Mouse (Mus musculus): ENCODE results near the gene Pde11a. TPM values are rescaled to one million over a fixed set of nuclear protein-coding genes. Genes with fewer than 3 reads are reported as not detected.

Pde11a gene
- polyA plus RNA-seq, 1 experiment from 2014 or later, result 0.23 TPM

GRCm38 (mm10) chr2:76050092-76050491, 288.5 kb downstream of the Pde11a start:
- Histone ChIP-seq H3K9me3 (ENCODE audit: control insufficient read depth, low read length) (no peaks in the 10 kb centered on the region), H3K27me3 (replicated peaks; ENCODE audit: control insufficient read depth, insufficient read depth, low read length) (no peaks in the 10 kb centered on the region), H3K4me2 (ENCODE audit: low read depth, low read length) (no peak overlapping the region), H3K36me3 (ENCODE audit: control insufficient read depth, insufficient read depth, low read length) (no peaks in the 10 kb centered on the region), H3K27ac (ENCODE audit: low read length) (no peak overlapping the region), H3K4me3 (ENCODE audit: low read length) (no peak overlapping the region), H3K4me1 (ENCODE audit: control insufficient read depth, insufficient read depth, low read length) (0 out of 2 replicates have a peak, but pooled peaks cover 7% of the 10 kb centered on the region), H3K9ac (ENCODE audit: low read depth, low read length) (no peak overlapping the region)
- 71% methylated on average over 10 of the region's 10 CpGs for WGBS
- peak; percentile 85 for ATAC-seq

GRCm38 (mm10) chr2:76049529-76049928, 289.0 kb downstream of the Pde11a start:
- Histone ChIP-seq H3K9ac (ENCODE audit: low read depth, low read length) (no peak overlapping the region), H3K4me1 (ENCODE audit: control insufficient read depth, insufficient read depth, low read length) (0 out of 2 replicates have a peak, but pooled peaks cover 7% of the 10 kb centered on the region), H3K4me3 (ENCODE audit: low read length) (no peak overlapping the region), H3K36me3 (ENCODE audit: control insufficient read depth, insufficient read depth, low read length) (no peaks in the 10 kb centered on the region), H3K27ac (ENCODE audit: low read length) (no peak overlapping the region), H3K27me3 (replicated peaks; ENCODE audit: control insufficient read depth, insufficient read depth, low read length) (no peaks in the 10 kb centered on the region), H3K4me2 (ENCODE audit: low read depth, low read length) (no peak overlapping the region), H3K9me3 (ENCODE audit: control insufficient read depth, low read length) (no peaks in the 10 kb centered on the region)
- 72% methylated on average over 8 of the region's 8 CpGs for WGBS
- ATAC-seq, result no peak

- Histone ChIP-seq H3K4me1 (ENCODE audit: control insufficient read depth, insufficient read depth, low read length) (0 out of 2 replicates have a peak, but pooled peaks cover 7% of the 10 kb centered on the region), H3K4me3 (ENCODE audit: low read length) (no peak overlapping the region), H3K9ac (ENCODE audit: low read depth, low read length) (no peak overlapping the region), H3K9me3 (ENCODE audit: control insufficient read depth, low read length) (no peaks in the 10 kb centered on the region), H3K27me3 (replicated peaks; ENCODE audit: control insufficient read depth, insufficient read depth, low read length) (no peaks in the 10 kb centered on the region), H3K36me3 (ENCODE audit: control insufficient read depth, insufficient read depth, low read length) (no peaks in the 10 kb centered on the region), H3K27ac (ENCODE audit: low read length) (no peak overlapping the region), H3K4me2 (ENCODE audit: low read depth, low read length) (no peak overlapping the region)
- 89% methylated on average over 12 of the region's 12 CpGs for WGBS
- ATAC-seq, result no peak
These were observed 290.8 kb downstream of the Pde11a start for GRCm38 (mm10) chr2:76047740-76048139.

GRCm38 (mm10) chr2:76042210-76042609, 296.4 kb downstream of the Pde11a start:
- ATAC-seq, result no peak
- Histone ChIP-seq H3K36me3 (ENCODE audit: control insufficient read depth, insufficient read depth, low read length) (no peaks in the 10 kb centered on the region), H3K4me1 (ENCODE audit: control insufficient read depth, insufficient read depth, low read length) (no peaks in the 10 kb centered on the region), H3K4me3 (ENCODE audit: low read length) (no peak overlapping the region), H3K27me3 (replicated peaks; ENCODE audit: control insufficient read depth, insufficient read depth, low read length) (no peaks in the 10 kb centered on the region), H3K4me2 (ENCODE audit: low read depth, low read length) (no peak overlapping the region), H3K27ac (ENCODE audit: low read length) (no peak overlapping the region), H3K9ac (ENCODE audit: low read depth, low read length) (no peak overlapping the region), H3K9me3 (ENCODE audit: control insufficient read depth, low read length) (no peaks in the 10 kb centered on the region)
- WGBS, result 89% methylated on average over 10 of the region's 10 CpGs

- 96% methylated on average over 7 of the region's 7 CpGs for WGBS
- H3K4me2 ChIP-seq (ENCODE audit: low read depth, low read length), result no peak overlapping the region
- H3K9me3 ChIP-seq (ENCODE audit: control insufficient read depth, low read length), result no peaks in the 10 kb centered on the region
- no peak overlapping the region for H3K4me3 ChIP-seq (ENCODE audit: low read length)
- no peaks in the 10 kb centered on the region for H3K4me1 ChIP-seq (ENCODE audit: control insufficient read depth, insufficient read depth, low read length)
- H3K27me3 ChIP-seq (replicated peaks; ENCODE audit: control insufficient read depth, insufficient read depth, low read length), result no peaks in the 10 kb centered on the region
- ATAC-seq, result no peak
- no peak overlapping the region for H3K27ac ChIP-seq (ENCODE audit: low read length)
- H3K36me3 ChIP-seq (ENCODE audit: control insufficient read depth, insufficient read depth, low read length), result no peaks in the 10 kb centered on the region
- no peak overlapping the region for H3K9ac ChIP-seq (ENCODE audit: low read depth, low read length)
These were observed 298.5 kb downstream of the Pde11a start for GRCm38 (mm10) chr2:76040116-76040515.

GRCm38 (mm10) chr2:76030080-76030479, 308.5 kb downstream of the Pde11a start:
- no peak for ATAC-seq

GRCm38 (mm10) chr2:76029081-76029901, 309.3 kb downstream of the Pde11a start:
- Histone ChIP-seq H3K9me3 (ENCODE audit: control insufficient read depth, low read length) (no peaks in the 10 kb centered on the region), H3K4me2 (ENCODE audit: low read depth, low read length) (peak overlapping the region; percentile 20; the same call in 1 of the 2 replicates), H3K9ac (ENCODE audit: low read depth, low read length) (peak overlapping the region; percentile 36; the same call in 1 of the 2 replicates), H3K27me3 (replicated peaks; ENCODE audit: control insufficient read depth, insufficient read depth, low read length) (no peaks in the 10 kb centered on the region), H3K4me3 (ENCODE audit: low read length) (no peak overlapping the region), H3K36me3 (ENCODE audit: control insufficient read depth, insufficient read depth, low read length) (no peaks in the 10 kb centered on the region), H3K4me1 (ENCODE audit: control insufficient read depth, insufficient read depth, low read length) (peaks cover 11% of the 10 kb centered on the region), H3K27ac (ENCODE audit: low read length) (no peak overlapping the region)
- no peak for ATAC-seq
- WGBS, result 22% methylated on average over 20 of the region's 20 CpGs

More at GRCm38 (mm10) chr2:76030080-76030479, 308.5 kb downstream of the Pde11a start:
- Histone ChIP-seq H3K4me3 (ENCODE audit: low read length) (no peak overlapping the region), H3K4me2 (ENCODE audit: low read depth, low read length) (no peak overlapping the region), H3K27ac (ENCODE audit: low read length) (no peak overlapping the region), H3K36me3 (ENCODE audit: control insufficient read depth, insufficient read depth, low read length) (no peaks in the 10 kb centered on the region), H3K9ac (ENCODE audit: low read depth, low read length) (peak overlapping the region; percentile 10; the same call in 1 of the 2 replicates), H3K9me3 (ENCODE audit: control insufficient read depth, low read length) (no peaks in the 10 kb centered on the region), H3K4me1 (ENCODE audit: control insufficient read depth, insufficient read depth, low read length) (peaks cover 11% of the 10 kb centered on the region), H3K27me3 (replicated peaks; ENCODE audit: control insufficient read depth, insufficient read depth, low read length) (no peaks in the 10 kb centered on the region)
- WGBS, result 44% methylated on average over 8 of the region's 8 CpGs

GRCm38 (mm10) chr2:76016890-76017289, 321.7 kb downstream of the Pde11a start:
- Histone ChIP-seq H3K4me1 (ENCODE audit: control insufficient read depth, insufficient read depth, low read length) (no peaks in the 10 kb centered on the region), H3K4me3 (ENCODE audit: low read length) (no peak overlapping the region), H3K36me3 (ENCODE audit: control insufficient read depth, insufficient read depth, low read length) (no peaks in the 10 kb centered on the region), H3K27ac (ENCODE audit: low read length) (no peak overlapping the region), H3K4me2 (ENCODE audit: low read depth, low read length) (no peak overlapping the region), H3K27me3 (replicated peaks; ENCODE audit: control insufficient read depth, insufficient read depth, low read length) (no peaks in the 10 kb centered on the region), H3K9ac (ENCODE audit: low read depth, low read length) (no peak overlapping the region), H3K9me3 (ENCODE audit: control insufficient read depth, low read length) (no peaks in the 10 kb centered on the region)
- ATAC-seq, result no peak
- 33% methylated on average over 7 of the region's 7 CpGs for WGBS

- no peak overlapping the region for H3K4me3 ChIP-seq (ENCODE audit: low read length)
- H3K4me2 ChIP-seq (ENCODE audit: low read depth, low read length), result no peak overlapping the region
- WGBS, result 74% methylated on average over 8 of the region's 8 CpGs
- H3K27me3 ChIP-seq (replicated peaks; ENCODE audit: control insufficient read depth, insufficient read depth, low read length), result no peaks in the 10 kb centered on the region
- no peak overlapping the region for H3K27ac ChIP-seq (ENCODE audit: low read length)
- no peak overlapping the region for H3K9ac ChIP-seq (ENCODE audit: low read depth, low read length)
- no peaks in the 10 kb centered on the region for H3K4me1 ChIP-seq (ENCODE audit: control insufficient read depth, insufficient read depth, low read length)
- peak; percentile 63 for ATAC-seq
- H3K36me3 ChIP-seq (ENCODE audit: control insufficient read depth, insufficient read depth, low read length), result no peaks in the 10 kb centered on the region
- H3K9me3 ChIP-seq (ENCODE audit: control insufficient read depth, low read length), result no peaks in the 10 kb centered on the region
These were observed 322.4 kb downstream of the Pde11a start for GRCm38 (mm10) chr2:76016136-76016535.
